Mouse (Mus musculus) G1E (cell line): ENCODE measurements around the gene Rnase1.
"Not testable (repeated sequence)": the region's sequence is repeated elsewhere in the genome, so short reads cannot be mapped to it uniquely, and the experiment has no call there.

ENCODE experiments used
- CTCF ChIP-seq: IDR thresholded peaks from 2 replicates; pipeline ENCODE4 v1.5.1; 2012; ENCODE audit warnings: low read depth, low read length, inconsistent platforms, mixed read lengths
- GATA1 ChIP-seq: IDR thresholded peaks from 2 replicates; pipeline ENCODE4 v1.6.1; 2012; ENCODE audit warnings: borderline replicate concordance, low read length, inconsistent platforms, mixed read lengths
- GATA2 ChIP-seq: IDR thresholded peaks from 2 replicates; pipeline ENCODE4 v1.6.1; 2012; ENCODE audit warnings: low read depth, low read length, inconsistent platforms, borderline replicate concordance
- POLR2AphosphoS5 ChIP-seq: IDR thresholded peaks from 2 replicates; pipeline ENCODE4 v1.6.1; 2012; ENCODE audit warnings: low read depth, low read length, inconsistent platforms; ENCODE audit not compliant: insufficient replicate concordance
- TAL1 ChIP-seq: conservative IDR thresholded peaks from 2 replicates; pipeline ENCODE4 v1.6.1; 2012; ENCODE audit warnings: low read depth, low read length, inconsistent platforms, mixed read lengths

GRCm38 (mm10) chr14:51161976-51162375, 15.4 kb upstream of the Rnase1 start, which contains the start of gene Rnase2b:
- not testable (repeated sequence) for TF ChIP-seq CTCF, GATA2, POLR2AphosphoS5, GATA1, TAL1
